Mouse (Mus musculus): ENCODE measurements at regions not wholly inside any gene's neighbourhood (a gene's known extent, or its start where the extent isn't known, plus 50 kb on each side); places are given as distances from the start of the nearest gene placed in this dataset.
"Not testable (repeated sequence)": the region's sequence is repeated elsewhere in the genome, so short reads cannot be mapped to it uniquely, and the experiment has no call there.

GRCm38 (mm10) chr16:3334355-3334754 lies 256.5 kb upstream of the Olfr161 start:
- WGBS: 80% methylated on average over 3 of the region's 5 CpGs
- not testable (repeated sequence) for H3K9me3 ChIP-seq (ENCODE audit: control insufficient read depth, low read depth, low read length); H3K36me3 ChIP-seq (ENCODE audit: control insufficient read depth, insufficient read depth, low read length); ATAC-seq (ENCODE audit: insufficient number of reproducible peaks, insufficient read depth, low FRiP score, low read depth); H3K4me3 ChIP-seq (ENCODE audit: low read depth, low read length); H3K27ac ChIP-seq (ENCODE audit: low read length); H3K4me2 ChIP-seq (replicated peaks; ENCODE audit: low read depth, low read length); H3K27me3 ChIP-seq (ENCODE audit: control insufficient read depth, insufficient read depth, low read length); H3K9ac ChIP-seq (replicated peaks; ENCODE audit: low read depth, low read length); H3K4me1 ChIP-seq (ENCODE audit: control insufficient read depth, insufficient read depth, low read length)

GRCm38 (mm10) chr16:3343372-3343771 lies 247.5 kb upstream of the Olfr161 start:
- 36% methylated on average over 3 of the region's 4 CpGs for WGBS
- H3K4me2 ChIP-seq (replicated peaks; ENCODE audit: low read depth, low read length); ATAC-seq (ENCODE audit: insufficient number of reproducible peaks, insufficient read depth, low FRiP score, low read depth); H3K27me3 ChIP-seq (ENCODE audit: control insufficient read depth, insufficient read depth, low read length); H3K27ac ChIP-seq (ENCODE audit: low read length); H3K4me3 ChIP-seq (ENCODE audit: low read depth, low read length); H3K9ac ChIP-seq (replicated peaks; ENCODE audit: low read depth, low read length); H3K36me3 ChIP-seq (ENCODE audit: control insufficient read depth, insufficient read depth, low read length); H3K9me3 ChIP-seq (ENCODE audit: control insufficient read depth, low read depth, low read length); H3K4me1 ChIP-seq (ENCODE audit: control insufficient read depth, insufficient read depth, low read length): not testable (repeated sequence)

- H3K9ac ChIP-seq (replicated peaks; ENCODE audit: low read depth, low read length): not testable (repeated sequence)
- WGBS: no CpG with 5 or more reads among the region's 1 CpGs
Measured at GRCm38 (mm10) chr16:3344725-3345380, 246.0 kb upstream of the Olfr161 start.

GRCm38 (mm10) chr16:3349382-3349781 lies 241.5 kb upstream of the Olfr161 start:
- H3K4me3 ChIP-seq (ENCODE audit: low read depth, low read length); H3K4me2 ChIP-seq (replicated peaks; ENCODE audit: low read depth, low read length); H3K9me3 ChIP-seq (ENCODE audit: control insufficient read depth, low read depth, low read length); H3K4me1 ChIP-seq (ENCODE audit: control insufficient read depth, insufficient read depth, low read length); H3K36me3 ChIP-seq (ENCODE audit: control insufficient read depth, insufficient read depth, low read length); H3K9ac ChIP-seq (replicated peaks; ENCODE audit: low read depth, low read length); H3K27ac ChIP-seq (ENCODE audit: low read length); ATAC-seq (ENCODE audit: insufficient number of reproducible peaks, insufficient read depth, low FRiP score, low read depth); H3K27me3 ChIP-seq (ENCODE audit: control insufficient read depth, insufficient read depth, low read length): not testable (repeated sequence)
- WGBS: 73% methylated on average over 1 of the region's 4 CpGs

More at GRCm38 (mm10) chr16:3344725-3345380, 246.0 kb upstream of the Olfr161 start:
- not testable (repeated sequence) for ATAC-seq (ENCODE audit: insufficient number of reproducible peaks, insufficient read depth, low FRiP score, low read depth); H3K9me3 ChIP-seq (ENCODE audit: control insufficient read depth, low read depth, low read length); H3K36me3 ChIP-seq (ENCODE audit: control insufficient read depth, insufficient read depth, low read length); H3K27me3 ChIP-seq (ENCODE audit: control insufficient read depth, insufficient read depth, low read length); H3K4me3 ChIP-seq (ENCODE audit: low read depth, low read length); H3K4me2 ChIP-seq (replicated peaks; ENCODE audit: low read depth, low read length); H3K27ac ChIP-seq (ENCODE audit: low read length); H3K4me1 ChIP-seq (ENCODE audit: control insufficient read depth, insufficient read depth, low read length)

GRCm38 (mm10) chr16:3349850-3350547 lies 240.8 kb upstream of the Olfr161 start:
- H3K4me2 ChIP-seq (replicated peaks; ENCODE audit: low read depth, low read length); H3K27ac ChIP-seq (ENCODE audit: low read length); H3K27me3 ChIP-seq (ENCODE audit: control insufficient read depth, insufficient read depth, low read length); H3K9ac ChIP-seq (replicated peaks; ENCODE audit: low read depth, low read length); H3K4me1 ChIP-seq (ENCODE audit: control insufficient read depth, insufficient read depth, low read length); H3K9me3 ChIP-seq (ENCODE audit: control insufficient read depth, low read depth, low read length); H3K36me3 ChIP-seq (ENCODE audit: control insufficient read depth, insufficient read depth, low read length); H3K4me3 ChIP-seq (ENCODE audit: low read depth, low read length): not testable (repeated sequence)
- 71% methylated on average over 2 of the region's 4 CpGs for WGBS
- peak; percentile 77 for ATAC-seq (ENCODE audit: insufficient number of reproducible peaks, insufficient read depth, low FRiP score, low read depth)

GRCm38 (mm10) chr16:3350668-3351507 lies 240.0 kb upstream of the Olfr161 start:
- not testable (repeated sequence) for H3K4me1 ChIP-seq (ENCODE audit: control insufficient read depth, insufficient read depth, low read length); H3K4me3 ChIP-seq (ENCODE audit: low read depth, low read length); H3K9me3 ChIP-seq (ENCODE audit: control insufficient read depth, low read depth, low read length); H3K27me3 ChIP-seq (ENCODE audit: control insufficient read depth, insufficient read depth, low read length); H3K27ac ChIP-seq (ENCODE audit: low read length); H3K4me2 ChIP-seq (replicated peaks; ENCODE audit: low read depth, low read length); H3K9ac ChIP-seq (replicated peaks; ENCODE audit: low read depth, low read length); H3K36me3 ChIP-seq (ENCODE audit: control insufficient read depth, insufficient read depth, low read length)
- 80% methylated on average over 6 of the region's 7 CpGs for WGBS
- peak; percentile 87 for ATAC-seq (ENCODE audit: insufficient number of reproducible peaks, insufficient read depth, low FRiP score, low read depth)

- not testable (repeated sequence) for H3K27me3 ChIP-seq (ENCODE audit: control insufficient read depth, insufficient read depth, low read length); H3K4me3 ChIP-seq (ENCODE audit: low read depth, low read length); H3K4me1 ChIP-seq (ENCODE audit: control insufficient read depth, insufficient read depth, low read length); H3K4me2 ChIP-seq (replicated peaks; ENCODE audit: low read depth, low read length); H3K36me3 ChIP-seq (ENCODE audit: control insufficient read depth, insufficient read depth, low read length); H3K9ac ChIP-seq (replicated peaks; ENCODE audit: low read depth, low read length); H3K27ac ChIP-seq (ENCODE audit: low read length); H3K9me3 ChIP-seq (ENCODE audit: control insufficient read depth, low read depth, low read length)
- peak; percentile 90 for ATAC-seq (ENCODE audit: insufficient number of reproducible peaks, insufficient read depth, low FRiP score, low read depth)
- WGBS: 76% methylated on average over 3 of the region's 3 CpGs
Measured at GRCm38 (mm10) chr16:3351508-3352046, 239.3 kb upstream of the Olfr161 start.

Data from stomach, embryonic 14.5 days (tissue).